Mouse (Mus musculus): Measurements from ENCODE around the gene Plpp3.
A peak's percentile ranks its signal among the peaks of the same experiment; 100 is the strongest.

The Plpp3 gene

GRCm38 (mm10) chr4:105220849-105221248, 63.7 kb downstream of the Plpp3 start:
- DNase-seq (ENCODE audit: low read depth), result no peak

GRCm38 (mm10) chr4:105221256-105221840, 64.2 kb downstream of the Plpp3 start:
- no peak for DNase-seq (ENCODE audit: low read depth)

- no peak for DNase-seq (ENCODE audit: low read depth)
Observed at GRCm38 (mm10) chr4:105223101-105223924, 66.2 kb downstream of the Plpp3 start.

GRCm38 (mm10) chr4:105223925-105224300, 66.8 kb downstream of the Plpp3 start:
- DNase-seq (ENCODE audit: low read depth), result no peak

- DNase-seq (ENCODE audit: low read depth), result peak; percentile 2
Observed at GRCm38 (mm10) chr4:105225512-105225911, 68.4 kb downstream of the Plpp3 start.

- no peak for DNase-seq (ENCODE audit: low read depth)
Observed at GRCm38 (mm10) chr4:105226351-105226750, 69.2 kb downstream of the Plpp3 start.

- no peak for DNase-seq (ENCODE audit: low read depth)
Observed at GRCm38 (mm10) chr4:105230127-105230526, 73.0 kb downstream of the Plpp3 start.

- no peak for DNase-seq (ENCODE audit: low read depth)
Observed at GRCm38 (mm10) chr4:105240233-105240632, 83.1 kb downstream of the Plpp3 start.

GRCm38 (mm10) chr4:105244931-105245330, 87.8 kb downstream of the Plpp3 start:
- no peak for DNase-seq (ENCODE audit: low read depth)

- DNase-seq (ENCODE audit: low read depth), result no peak
Observed at GRCm38 (mm10) chr4:105245479-105245944, 88.4 kb downstream of the Plpp3 start.

GRCm38 (mm10) chr4:105246331-105246730, 89.2 kb downstream of the Plpp3 start:
- DNase-seq (ENCODE audit: low read depth), result no peak

GRCm38 (mm10) chr4:105248161-105248560, 91.0 kb downstream of the Plpp3 start:
- no peak for DNase-seq (ENCODE audit: low read depth)

- DNase-seq (ENCODE audit: low read depth), result no peak
Observed at GRCm38 (mm10) chr4:105249283-105249682, 92.1 kb downstream of the Plpp3 start.

- no peak for DNase-seq (ENCODE audit: low read depth)
Observed at GRCm38 (mm10) chr4:105250946-105251345, 93.8 kb downstream of the Plpp3 start.

- no peak for DNase-seq (ENCODE audit: low read depth)
Observed at GRCm38 (mm10) chr4:105252044-105252443, 94.9 kb downstream of the Plpp3 start.

- DNase-seq (ENCODE audit: low read depth), result no peak
Observed at GRCm38 (mm10) chr4:105252571-105253200, 95.5 kb downstream of the Plpp3 start.

GRCm38 (mm10) chr4:105253453-105254341, 96.5 kb downstream of the Plpp3 start:
- DNase-seq (ENCODE audit: low read depth), result no peak

GRCm38 (mm10) chr4:105254365-105254764, 97.2 kb downstream of the Plpp3 start:
- DNase-seq (ENCODE audit: low read depth), result no peak

- DNase-seq (ENCODE audit: low read depth), result no peak
Observed at GRCm38 (mm10) chr4:105255185-105255584, 98.0 kb downstream of the Plpp3 start.

- DNase-seq (ENCODE audit: low read depth), result no peak
Observed at GRCm38 (mm10) chr4:105257667-105258560, 100.8 kb downstream of the Plpp3 start.

GRCm38 (mm10) chr4:105260385-105260784, 103.2 kb downstream of the Plpp3 start:
- DNase-seq (ENCODE audit: low read depth), result no peak
